Mouse (Mus musculus) liver, embryonic 11.5 days (tissue): ENCODE measurements around the gene Tmprss6. TPM values are rescaled to one million over a fixed set of nuclear protein-coding genes. Genes with fewer than 3 reads are reported as not detected.

Experiments
- ATAC-seq: fragments of 200-750 bp; cut with Nextera tagmentation; replicated peaks from 2 replicates; pipeline ENCODE4 v1.8.0; 2017; ENCODE audit warnings: moderate number of reproducible peaks, mild to moderate bottlenecking, moderate TSS enrichment, moderate library complexity; ENCODE audit not compliant: low FRiP score
- DNase-seq: peaks from one replicate; pipeline ENCODE4 v3.0.0-alpha.2; 2017; ENCODE audit warnings: low spot score
- H3K27ac ChIP-seq: fragments of 300-500 bp; sonication (generic); 2 replicates; pipeline ENCODE4 v1.5.1; 2014; ENCODE audit warnings: mild to moderate bottlenecking, low read depth, low read length, control low read depth
- H3K27me3 ChIP-seq: fragments of 300-500 bp; sonication (generic); replicated peaks from 2 replicates; pipeline ENCODE4 v1.6.1; 2014; ENCODE audit warnings: low read length, mixed read lengths; ENCODE audit not compliant: control insufficient read depth, insufficient read depth
- H3K36me3 ChIP-seq: fragments of 300-500 bp; sonication (generic); 2 replicates; pipeline ENCODE4 v1.6.1; 2014; ENCODE audit warnings: mild to moderate bottlenecking, low read length, moderate library complexity, mixed read lengths; ENCODE audit not compliant: control insufficient read depth, insufficient read depth
- H3K4me1 ChIP-seq: fragments of 300-500 bp; sonication (generic); replicated peaks from 2 replicates; pipeline ENCODE4 v1.6.1; 2014; ENCODE audit warnings: low read length, mixed read lengths; ENCODE audit not compliant: control insufficient read depth, insufficient read depth
- H3K4me2 ChIP-seq: fragments of 300-500 bp; sonication (generic); 2 replicates; pipeline ENCODE4 v1.6.1; 2014; ENCODE audit warnings: mild to moderate bottlenecking, control low read depth, moderate library complexity
- H3K4me3 ChIP-seq: fragments of 300-500 bp; sonication (generic); 2 replicates; pipeline ENCODE4 v1.5.1; 2014; ENCODE audit warnings: low read depth, low read length, control low read depth
- H3K9ac ChIP-seq: fragments of 300-500 bp; sonication (generic); 2 replicates; pipeline ENCODE4 v1.6.1; 2014; ENCODE audit warnings: low read depth, low read length, control low read depth
- H3K9me3 ChIP-seq: fragments of 300-500 bp; sonication (generic); 2 replicates; pipeline ENCODE4 v1.6.1; 2016; ENCODE audit warnings: low read length, inconsistent platforms, mixed read lengths; ENCODE audit not compliant: control insufficient read depth
- WGBS: fragments of 180-500 bp; shearing (Covaris S2); extraction: QIAGEN DNeasy Blood & Tissue Kit; methylation state at CpG from one replicate; pipeline ENCODE4 v1.1.7; 2014; 5-methylcytosine and 5-hydroxymethylcytosine counted together
- polyA plus RNA-seq: library from polyadenylated mRNA; unstranded; fragments of >200 nt; fragmentation: Nextera tagmentation; extraction: Ambion mirVana; gene quantifications from 2 replicates; pipeline ENCODE4 v1.2.1, GENCODE M21; 2014

The Tmprss6 gene
- 7.0 and 7.9 TPM in 2 replicates for polyA plus RNA-seq

- H3K9ac ChIP-seq, result no peak within 1 kb of the TSS
- 70% methylated on average over 7 of the region's 7 CpGs for WGBS
- H3K27me3 ChIP-seq, result no peaks in the 10 kb centered on the region
- DNase-seq (no peak), ATAC-seq (peak; percentile 21; the same call in 1 of the 2 replicates)
- peak within 1 kb of the TSS; percentile 14 for H3K27ac ChIP-seq
- H3K9me3 ChIP-seq, result no peaks in the 10 kb centered on the region
- H3K4me1 ChIP-seq, result peaks cover 4% of the 10 kb centered on the region
- peak within 1 kb of the TSS; percentile 2 for H3K4me2 ChIP-seq
- H3K36me3 ChIP-seq, result no peaks in the 10 kb centered on the region
- H3K4me3 ChIP-seq, result no peak within 1 kb of the TSS
These were observed at the start of gene Tmprss6 for GRCm38 (mm10) chr15:78468379-78468937. Gene Tmprss6 (minus strand): TSS chr15:78468634.

- Histone ChIP-seq H3K4me2 (no peak overlapping the region), H3K9me3 (no peaks in the 10 kb centered on the region), H3K27me3 (no peaks in the 10 kb centered on the region), H3K9ac (no peak overlapping the region), H3K36me3 (no peaks in the 10 kb centered on the region), H3K27ac (no peak overlapping the region), H3K4me1 (peaks cover 3% of the 10 kb centered on the region), H3K4me3 (no peak overlapping the region)
- ATAC-seq (no peak), DNase-seq (no peak)
- WGBS, result 54% methylated on average over 7 of the region's 7 CpGs
These were observed 49.8 kb upstream of the Tmprss6 start for GRCm38 (mm10) chr15:78518221-78518620.

- Histone ChIP-seq H3K9me3 (no peaks in the 10 kb centered on the region), H3K27ac (no peak overlapping the region), H3K36me3 (no peaks in the 10 kb centered on the region), H3K4me3 (no peak overlapping the region), H3K4me2 (no peak overlapping the region), H3K9ac (no peak overlapping the region), H3K4me1 (peaks cover 3% of the 10 kb centered on the region; the same call in 1 of the 2 replicates), H3K27me3 (no peaks in the 10 kb centered on the region)
- DNase-seq (no peak), ATAC-seq (no peak)
- 66% methylated on average over 6 of the region's 6 CpGs for WGBS
These were observed 47.3 kb upstream of the Tmprss6 start for GRCm38 (mm10) chr15:78515759-78516158.

- no peak for ATAC-seq
- WGBS, result 27% methylated on average over 7 of the region's 7 CpGs
These were observed 46.1 kb upstream of the Tmprss6 start for GRCm38 (mm10) chr15:78514393-78515146.

GRCm38 (mm10) chr15:78513019-78513418 is 44.6 kb upstream of the Tmprss6 start:
- Histone ChIP-seq H3K27ac (no peak overlapping the region; the same call in 1 of the 2 replicates), H3K36me3 (no peaks in the 10 kb centered on the region), H3K4me1 (peaks cover 7% of the 10 kb centered on the region; the same call in 1 of the 2 replicates), H3K27me3 (no peaks in the 10 kb centered on the region), H3K9ac (no peak overlapping the region), H3K4me3 (no peak overlapping the region), H3K9me3 (no peaks in the 10 kb centered on the region), H3K4me2 (no peak overlapping the region)
- WGBS, result 78% methylated on average over 14 of the region's 14 CpGs
- DNase-seq, result no peak
- ATAC-seq, result no peak

More at GRCm38 (mm10) chr15:78514393-78515146, 46.1 kb upstream of the Tmprss6 start:
- peaks cover 7% of the 10 kb centered on the region; the same call in 1 of the 2 replicates for H3K4me1 ChIP-seq
- DNase-seq, result peak; percentile 73
- H3K36me3 ChIP-seq, result no peaks in the 10 kb centered on the region
- no peak overlapping the region for H3K4me3 ChIP-seq
- H3K9me3 ChIP-seq, result no peaks in the 10 kb centered on the region
- H3K4me2 ChIP-seq, result no peak overlapping the region
- H3K27ac ChIP-seq, result no peak overlapping the region
- H3K27me3 ChIP-seq, result no peaks in the 10 kb centered on the region
- no peak overlapping the region for H3K9ac ChIP-seq

- no peak overlapping the region for H3K4me2 ChIP-seq
- H3K4me3 ChIP-seq, result no peak overlapping the region
- no peaks in the 10 kb centered on the region for H3K9me3 ChIP-seq
- DNase-seq (no peak), ATAC-seq (no peak)
- no peak overlapping the region for H3K9ac ChIP-seq
- peaks cover 7% of the 10 kb centered on the region; the same call in 1 of the 2 replicates for H3K4me1 ChIP-seq
- no peaks in the 10 kb centered on the region for H3K36me3 ChIP-seq
- WGBS, result 55% methylated on average over 7 of the region's 7 CpGs
- H3K27me3 ChIP-seq, result no peaks in the 10 kb centered on the region
- H3K27ac ChIP-seq, result no peak overlapping the region
These were observed 43.5 kb upstream of the Tmprss6 start for GRCm38 (mm10) chr15:78511951-78512350.

- Histone ChIP-seq H3K4me3 (no peak overlapping the region), H3K27me3 (no peaks in the 10 kb centered on the region), H3K9me3 (no peaks in the 10 kb centered on the region), H3K27ac (no peak overlapping the region), H3K4me2 (no peak overlapping the region), H3K9ac (no peak overlapping the region), H3K4me1 (peaks cover 7% of the 10 kb centered on the region; the same call in 1 of the 2 replicates), H3K36me3 (no peaks in the 10 kb centered on the region)
- no peak for ATAC-seq
- WGBS, result 83% methylated on average over 6 of the region's 6 CpGs
- DNase-seq, result no peak
These were observed 42.3 kb upstream of the Tmprss6 start for GRCm38 (mm10) chr15:78510736-78511135.

- H3K9ac ChIP-seq, result no peak overlapping the region
- 68% methylated on average over 8 of the region's 8 CpGs for WGBS
These were observed 41.7 kb upstream of the Tmprss6 start for GRCm38 (mm10) chr15:78510121-78510576.

More at GRCm38 (mm10) chr15:78510121-78510576, 41.7 kb upstream of the Tmprss6 start:
- Histone ChIP-seq H3K27me3 (no peaks in the 10 kb centered on the region), H3K36me3 (no peaks in the 10 kb centered on the region), H3K4me1 (peaks cover 7% of the 10 kb centered on the region; the same call in 1 of the 2 replicates), H3K4me2 (peak overlapping the region; percentile 14; the same call in 1 of the 2 replicates), H3K27ac (no peak overlapping the region), H3K4me3 (no peak overlapping the region), H3K9me3 (no peaks in the 10 kb centered on the region)
- no peak for DNase-seq
- ATAC-seq, result no peak
